Mouse (Mus musculus) hindbrain, postnatal 0 days (tissue): ENCODE data around the gene Cracr2b. TPM values are rescaled to one million over a fixed set of nuclear protein-coding genes. Genes with fewer than 3 reads are reported as not detected.

Experiments used
- ATAC-seq: fragments of 200-750 bp; cut with Nextera tagmentation; 2 replicates; pipeline ENCODE4 v1.8.0; 2017; ENCODE audit warnings: mild to moderate bottlenecking, moderate TSS enrichment, moderate library complexity
- DNase-seq: peaks from one replicate; pipeline ENCODE4 v3.0.0-alpha.2; 2015; ENCODE audit warnings: low spot score
- H3K27ac ChIP-seq: fragments of 300-500 bp; sonication (generic); 2 replicates; pipeline ENCODE4 v1.5.1; 2014; ENCODE audit warnings: mild to moderate bottlenecking
- H3K27me3 ChIP-seq: fragments of 300-500 bp; sonication (generic); 2 replicates; pipeline ENCODE4 v1.6.1; 2014; ENCODE audit warnings: low read length, mixed read lengths; ENCODE audit not compliant: insufficient read depth
- H3K36me3 ChIP-seq: fragments of 300-500 bp; sonication (generic); 2 replicates; pipeline ENCODE4 v1.6.1; 2014; ENCODE audit warnings: low read length, mixed read lengths; ENCODE audit not compliant: insufficient read depth
- H3K4me1 ChIP-seq: fragments of 300-500 bp; sonication (generic); 2 replicates; pipeline ENCODE4 v1.6.1; 2014; ENCODE audit warnings: antibody characterized with exemption, low read length, mixed read lengths; ENCODE audit not compliant: insufficient read depth
- H3K4me2 ChIP-seq: fragments of 300-500 bp; sonication (generic); 2 replicates; pipeline ENCODE4 v1.6.1; 2014; ENCODE audit warnings: low read depth, mild to moderate bottlenecking, low read length, moderate library complexity, mixed read lengths
- H3K4me3 ChIP-seq: fragments of 300-500 bp; sonication (generic); 2 replicates; pipeline ENCODE4 v1.5.1; 2014; ENCODE audit warnings: low read length
- H3K9ac ChIP-seq: fragments of 300-500 bp; sonication (generic); replicated peaks from 2 replicates; pipeline ENCODE4 v1.6.1; 2014; ENCODE audit warnings: mild to moderate bottlenecking, low read length, moderate library complexity, mixed read lengths
- H3K9me3 ChIP-seq: fragments of 300-500 bp; sonication (generic); 2 replicates; pipeline ENCODE4 v1.6.1; 2016; ENCODE audit warnings: low read length, mixed read lengths
- CTCF ChIP-seq: IDR thresholded peaks from 2 replicates; pipeline ENCODE4 v1.5.1; 2016; ENCODE audit warnings: antibody characterized with exemption, control low read depth, low read depth
- whole genome bisulfite sequencing: fragments of 180-500 bp; shearing (Covaris S2); extraction: QIAGEN DNeasy Blood & Tissue Kit; methylation state at CpG from one replicate; pipeline ENCODE4 v1.1.7; 2014; 5-methylcytosine and 5-hydroxymethylcytosine counted together
- polyA plus RNA-seq: library from polyadenylated mRNA; unstranded; fragments of >200 nt; fragmentation: Nextera tagmentation; extraction: Ambion mirVana; gene quantifications from 2 replicates; pipeline ENCODE4 v1.2.1, GENCODE M21; 2015
- total RNA-seq: library from RNA; depleted of rRNA; stranded (reverse); fragments of >200 nt; gene quantifications from 2 replicates; pipeline ENCODE4 v1.2.3, GENCODE M21; 2014; rRNA removed

The Cracr2b gene
- 2.1 and 5.0 TPM in 2 replicates for total RNA-seq
- polyA plus RNA-seq: 6.7 and 9.1 TPM in 2 replicates

DNA sequence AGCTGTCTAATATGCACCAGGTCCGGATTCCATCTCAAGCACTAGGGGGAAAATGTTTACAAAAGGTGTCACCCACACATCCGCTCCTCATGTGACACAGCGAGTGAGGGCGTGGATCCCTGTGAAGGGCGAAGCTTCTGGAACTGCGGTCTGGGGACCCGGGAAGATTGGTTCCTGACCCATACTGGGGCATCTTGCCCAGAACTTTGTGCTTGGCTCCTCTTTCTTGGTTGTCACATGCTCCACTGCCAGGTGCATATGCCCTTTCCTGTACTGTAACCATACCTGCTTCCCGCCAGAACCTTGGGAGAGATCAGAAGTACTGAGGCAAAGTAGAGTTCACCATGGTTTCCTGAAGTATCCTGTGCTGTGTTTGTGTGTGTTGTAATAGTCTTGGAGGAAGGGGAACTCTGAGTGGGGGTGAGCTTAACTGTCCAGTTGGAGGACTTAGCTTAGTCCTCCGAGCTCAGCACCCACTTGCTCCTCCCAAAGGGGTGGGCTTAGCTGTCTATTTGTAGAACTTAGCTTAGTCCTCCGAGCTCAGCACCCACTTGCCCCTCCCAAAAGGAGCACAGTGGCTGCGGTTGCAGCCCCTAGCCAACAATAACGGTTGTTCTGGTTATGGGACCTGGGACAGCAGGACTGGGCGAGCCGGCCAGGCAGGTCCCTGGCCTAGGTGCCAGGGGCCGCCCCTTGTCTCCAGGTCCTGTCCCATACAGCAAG, at the start of gene Cracr2b:
Gene Cracr2b, plus strand, starts transcription at position 704 of the 723 bp plus-strand sequence.
- H3K9ac ChIP-seq: peak within 1 kb of the TSS; percentile 46; the same call in 1 of the 2 replicates
- H3K36me3 ChIP-seq: 0 out of 2 replicates have a peak, but pooled peaks cover 4% of the 10 kb centered on the region
- DNase-seq (no peak), ATAC-seq (no peak)
- no peak for TF ChIP-seq CTCF
- peak within 1 kb of the TSS; percentile 37 for H3K4me3 ChIP-seq
- peaks cover 28% of the 10 kb centered on the region for H3K27me3 ChIP-seq
- no peaks in the 10 kb centered on the region for H3K9me3 ChIP-seq
- H3K4me1 ChIP-seq: 0 out of 2 replicates have a peak, but pooled peaks cover 8% of the 10 kb centered on the region
- no peak within 1 kb of the TSS for H3K27ac ChIP-seq
- WGBS: 70% methylated on average over 15 of the region's 15 CpGs
- H3K4me2 ChIP-seq: peak within 1 kb of the TSS; percentile 69

GRCm38 (mm10) chr7:141411667-141412066, 49.2 kb upstream of the Cracr2b start:
- Histone ChIP-seq H3K9ac (no peak overlapping the region), H3K4me1 (no peaks in the 10 kb centered on the region; the same call in 1 of the 2 replicates), H3K9me3 (no peaks in the 10 kb centered on the region), H3K4me2 (no peak overlapping the region), H3K27ac (no peak overlapping the region), H3K36me3 (0 out of 2 replicates have a peak, but pooled peaks cover 3% of the 10 kb centered on the region), H3K4me3 (no peak overlapping the region), H3K27me3 (no peaks in the 10 kb centered on the region)
- TF ChIP-seq CTCF: no peak
- 100% methylated on average over 1 of the region's 1 CpGs for WGBS
- ATAC-seq (no peak), DNase-seq (no peak)

- 4% methylated on average over 16 of the region's 16 CpGs for WGBS
- Histone ChIP-seq H3K36me3 (0 out of 2 replicates have a peak, but pooled peaks cover 3% of the 10 kb centered on the region), H3K27ac (peak overlapping the region; percentile 91), H3K27me3 (no peaks in the 10 kb centered on the region), H3K9me3 (no peaks in the 10 kb centered on the region), H3K9ac (peak overlapping the region; percentile 82), H3K4me1 (no peaks in the 10 kb centered on the region; the same call in 1 of the 2 replicates), H3K4me2 (peak overlapping the region; percentile 87), H3K4me3 (peak overlapping the region; percentile 69)
- DNase-seq (peak; percentile 28), ATAC-seq (peak; percentile 11)
- no peak for TF ChIP-seq CTCF
Observed at GRCm38 (mm10) chr7:141413331-141413730, 47.6 kb upstream of the Cracr2b start.

- H3K9ac ChIP-seq: peak within 1 kb of the TSS; percentile 82
- peak within 1 kb of the TSS; percentile 91 for H3K27ac ChIP-seq
- no peaks in the 10 kb centered on the region for H3K9me3 ChIP-seq
- 0 out of 2 replicates have a peak, but pooled peaks cover 3% of the 10 kb centered on the region for H3K36me3 ChIP-seq
- ATAC-seq (peak; percentile 92), DNase-seq (peak; percentile 100)
- peak; percentile 45 for TF ChIP-seq CTCF
- no peaks in the 10 kb centered on the region for H3K27me3 ChIP-seq
- under 1% methylated on average over 54 of the region's 56 CpGs for WGBS
- H3K4me1 ChIP-seq: no peaks in the 10 kb centered on the region; the same call in 1 of the 2 replicates
- peak within 1 kb of the TSS; percentile 87 for H3K4me2 ChIP-seq
- peak within 1 kb of the TSS; percentile 69 for H3K4me3 ChIP-seq
Observed at GRCm38 (mm10) chr7:141413809-141414584, 46.9 kb upstream of the Cracr2b start, which contains the start of gene Gatd1. TSS of gene Gatd1 (minus strand) at chr7:141414136.

- Histone ChIP-seq H3K4me3 (no peak overlapping the region), H3K36me3 (no peaks in the 10 kb centered on the region), H3K4me2 (no peak overlapping the region), H3K4me1 (no peaks in the 10 kb centered on the region), H3K9me3 (no peaks in the 10 kb centered on the region), H3K27me3 (no peaks in the 10 kb centered on the region), H3K9ac (no peak overlapping the region), H3K27ac (no peak overlapping the region)
- no peak for TF ChIP-seq CTCF
- WGBS: 63% methylated on average over 6 of the region's 6 CpGs
- ATAC-seq: no peak
- DNase-seq: no peak
Observed at GRCm38 (mm10) chr7:141416144-141416841, 44.6 kb upstream of the Cracr2b start.
